Mouse (Mus musculus) ES-E14 (cell line): ENCODE results near the gene B3gat3. TPM values are rescaled to one million over a fixed set of nuclear protein-coding genes. Genes with fewer than 3 reads are reported as not detected.
"Not testable (repeated sequence)": the region's sequence is repeated elsewhere in the genome, so short reads cannot be mapped to it uniquely, and the experiment has no call there.

Source experiments
- DNase-seq: peaks from one replicate; pipeline ENCODE4 v3.0.0-alpha.2; 2013; ENCODE audit warnings: low read depth, low spot score
- H3K27ac ChIP-seq: 2 replicates; pipeline ENCODE4 v1.5.1; 2012; ENCODE audit warnings: low read depth, mild to moderate bottlenecking, low read length, moderate library complexity, mixed read lengths; ENCODE audit not compliant: poor library complexity, insufficient read depth, severe bottlenecking
- H3K36me3 ChIP-seq: 2 replicates; pipeline ENCODE4 v1.6.1; 2012; ENCODE audit warnings: mild to moderate bottlenecking, low read length, moderate library complexity, mixed read lengths; ENCODE audit not compliant: control insufficient read depth, poor library complexity, insufficient read depth, severe bottlenecking
- H3K4me1 ChIP-seq, 2 experiments: fragments of 150-350 bp in 1 of 2; sonication (generic) in 1 of 2; 2 replicates each; pipeline ENCODE4 v1.6.1; 2012; ENCODE audit warnings: low read length in 2 of 2, mild to moderate bottlenecking in 1 of 2, mixed read lengths in 1 of 2; ENCODE audit not compliant: control insufficient read depth in 2 of 2, insufficient read depth in 2 of 2, poor library complexity in 1 of 2
- H3K4me3 ChIP-seq, 2 experiments: fragments of 150-350 bp in 1 of 2; sonication (generic) in 1 of 2; 2 replicates each; pipeline ENCODE4 v1.5.1; 2012; ENCODE audit warnings: low read length in 2 of 2, low read depth in 1 of 2, mild to moderate bottlenecking in 1 of 2, mixed read lengths in 1 of 2; ENCODE audit not compliant: insufficient read depth in 1 of 2, poor library complexity in 1 of 2, severe bottlenecking in 1 of 2
- H3K9ac ChIP-seq: 2 replicates; pipeline ENCODE4 v1.6.1; 2012; ENCODE audit warnings: low read depth, mild to moderate bottlenecking, low read length, mixed read lengths; ENCODE audit not compliant: poor library complexity, insufficient read depth, severe bottlenecking
- H3K9me3 ChIP-seq: fragments of 150-350 bp; sonication (generic); 2 replicates; pipeline ENCODE4 v1.6.1; 2012; ENCODE audit warnings: low read depth, mild to moderate bottlenecking, low read length; ENCODE audit not compliant: control insufficient read depth, insufficient read depth
- CHD2 ChIP-seq: IDR thresholded peaks from 2 replicates; pipeline ENCODE4 v1.6.1; 2014; ENCODE audit warnings: mild to moderate bottlenecking, low read depth, low read length, inconsistent platforms
- HCFC1 ChIP-seq: IDR thresholded peaks from 2 replicates; pipeline ENCODE4 v1.6.1; 2012; ENCODE audit warnings: low read length, inconsistent platforms, borderline replicate concordance; ENCODE audit not compliant: insufficient read depth
- MAFK ChIP-seq: IDR thresholded peaks from 2 replicates; pipeline ENCODE4 v1.6.1; 2014; ENCODE audit warnings: mild to moderate bottlenecking, low read depth, low read length, inconsistent platforms; ENCODE audit not compliant: insufficient read depth
- ZC3H11A ChIP-seq: IDR thresholded peaks from 2 replicates; pipeline ENCODE4 v1.6.1; 2012; ENCODE audit warnings: low read depth, mild to moderate bottlenecking, inconsistent platforms, low read length, borderline replicate concordance
- ZNF384 ChIP-seq: IDR thresholded peaks from 2 replicates; pipeline ENCODE4 v1.6.1; 2012; ENCODE audit warnings: low read depth, low read length, inconsistent platforms
- in situ Hi-C, 2 experiments: fragments of 600-800 bp; cut with MboI; formaldehyde crosslinking; loops; one replicate each; pipeline ENCODE4 v1.15.1; 2025; ENCODE audit warnings: low sequenced_read_pairs in 2 of 2, inconsistent platforms in 1 of 2; ENCODE audit not compliant: unreplicated experiment in 2 of 2
- total RNA-seq: library from RNA; depleted of rRNA; stranded (reverse); fragments of 300-350 nt; gene quantifications from 2 replicates; pipeline ENCODE4 v1.2.3, GENCODE M21; 2012

B3gat3 gene
- total RNA-seq, 1 experiment, result 36.8 TPM

- TF ChIP-seq ZNF384, result no peak
- TF ChIP-seq ZC3H11A, result no peak
- no peak for TF ChIP-seq CHD2
- TF ChIP-seq HCFC1, result peak; percentile 84
These were observed 27.1 kb upstream of the B3gat3 start, which contains the start of gene Ints5 for GRCm38 (mm10) chr19:8892829-8893766. Ints5 (plus strand) TSS chr19:8893005.

GRCm38 (mm10) chr19:8895397-8895960 lies 24.7 kb upstream of the B3gat3 start:
- Histone ChIP-seq H3K4me1 (peaks cover 2 to 4% of the 10 kb centered on the region in 2 experiments; a peak in 2 of 4 replicates), H3K9ac (0 out of 2 replicates have a peak overlapping the region, but pooled peaks have one; percentile 75), H3K27ac (no peak overlapping the region), H3K36me3 (peaks cover 27% of the 10 kb centered on the region), H3K4me3 (no peak overlapping the region), H3K9me3 (no peaks in the 10 kb centered on the region)
- TF ChIP-seq MAFK (no peak), ZNF384 (no peak), HCFC1 (no peak), CHD2 (no peak), ZC3H11A (no peak)
- in situ Hi-C loops, result no loop called here
- DNase-seq, result no peak

More at GRCm38 (mm10) chr19:8892829-8893766, 27.1 kb upstream of the B3gat3 start, which contains the start of gene Ints5:
- in situ Hi-C loops, result no loop called here
- H3K36me3 ChIP-seq, result peaks cover 34% of the 10 kb centered on the region
- H3K9me3 ChIP-seq, result no peaks in the 10 kb centered on the region
- peak within 1 kb of the TSS; percentile 91 to 94 for H3K4me3 ChIP-seq
- peak; percentile 91 for DNase-seq
- peak within 1 kb of the TSS; percentile 98 for H3K9ac ChIP-seq
- peak within 1 kb of the TSS; percentile 73 for H3K27ac ChIP-seq
- peaks cover 2 to 4% of the 10 kb centered on the region in 2 experiments; a peak in 2 of 4 replicates for H3K4me1 ChIP-seq

- Histone ChIP-seq H3K9ac (peak overlapping the region; percentile 75; the same call in 1 of the 2 replicates), H3K36me3 (peaks cover 21% of the 10 kb centered on the region)
- in situ Hi-C loops, H3K9me3 ChIP-seq, H3K4me1 ChIP-seq, H3K27ac ChIP-seq, H3K4me3 ChIP-seq, DNase-seq: not testable (repeated sequence)
These were observed 23.9 kb upstream of the B3gat3 start for GRCm38 (mm10) chr19:8896231-8896630.

- peak overlapping the region; percentile 71 for H3K27ac ChIP-seq
- peak overlapping the region; percentile 75 for H3K9ac ChIP-seq
- H3K4me1 ChIP-seq, in situ Hi-C loops, DNase-seq, H3K9me3 ChIP-seq: not testable (repeated sequence)
- H3K4me3 ChIP-seq, result peak overlapping the region; percentile 31 to 100
- peaks cover 20% of the 10 kb centered on the region for H3K36me3 ChIP-seq
These were observed 22.8 kb upstream of the B3gat3 start for GRCm38 (mm10) chr19:8897211-8897864.
